Mouse (Mus musculus) stomach, postnatal 0 days (tissue): Measurements from ENCODE around the gene Vmn1r125. TPM values are rescaled to one million over a fixed set of nuclear protein-coding genes. Genes with fewer than 3 reads are reported as not detected.
"Not testable (repeated sequence)": the region's sequence is repeated elsewhere in the genome, so short reads cannot be mapped to it uniquely, and the experiment has no call there.

Experiments used
- ATAC-seq: fragments of 200-750 bp; cut with Nextera tagmentation; 2 replicates; pipeline ENCODE4 v1.8.0; 2017; ENCODE audit not compliant: low FRiP score, low TSS enrichment
- DNase-seq: peaks from one replicate; pipeline ENCODE4 v3.0.0-alpha.2; 2016; ENCODE audit warnings: low spot score
- H3K27ac ChIP-seq: fragments of 300-500 bp; sonication (generic); replicated peaks from 2 replicates; pipeline ENCODE4 v1.5.1; 2014; ENCODE audit warnings: mild to moderate bottlenecking, control low read depth
- H3K27me3 ChIP-seq: fragments of 300-500 bp; sonication (generic); 2 replicates; pipeline ENCODE4 v1.6.1; 2014; ENCODE audit warnings: low read length; ENCODE audit not compliant: control insufficient read depth, insufficient read depth
- H3K36me3 ChIP-seq: fragments of 300-500 bp; sonication (generic); 2 replicates; pipeline ENCODE4 v1.6.1; 2014; ENCODE audit warnings: low read length, mixed read lengths; ENCODE audit not compliant: control insufficient read depth, insufficient read depth
- H3K4me1 ChIP-seq: fragments of 300-500 bp; sonication (generic); replicated peaks from 2 replicates; pipeline ENCODE4 v1.6.1; 2014; ENCODE audit warnings: antibody characterized with exemption; ENCODE audit not compliant: control insufficient read depth, insufficient read depth
- H3K4me2 ChIP-seq: fragments of 300-500 bp; sonication (generic); replicated peaks from 2 replicates; pipeline ENCODE4 v1.6.1; 2014; ENCODE audit warnings: low read depth, mild to moderate bottlenecking, control low read depth, moderate library complexity
- H3K4me3 ChIP-seq: fragments of 300-500 bp; sonication (generic); 2 replicates; pipeline ENCODE4 v1.5.1; 2014; ENCODE audit warnings: low read depth, low read length, control low read depth
- H3K9ac ChIP-seq: fragments of 300-500 bp; sonication (generic); 2 replicates; pipeline ENCODE4 v1.6.1; 2014; ENCODE audit warnings: mild to moderate bottlenecking, low read length, control low read depth, mixed read lengths
- H3K9me3 ChIP-seq: fragments of 300-500 bp; sonication (generic); 2 replicates; pipeline ENCODE4 v1.6.1; 2016; ENCODE audit warnings: low read length; ENCODE audit not compliant: control insufficient read depth
- WGBS: fragments of 180-500 bp; shearing (Covaris S2); extraction: QIAGEN DNeasy Blood & Tissue Kit; methylation state at CpG from one replicate; pipeline ENCODE4 v1.1.7; 2014; 5-methylcytosine and 5-hydroxymethylcytosine counted together
- polyA plus RNA-seq: library from polyadenylated mRNA; unstranded; fragments of >200 nt; fragmentation: Nextera tagmentation; extraction: Ambion mirVana; gene quantifications from 2 replicates; pipeline ENCODE4 v1.2.1, GENCODE M21; 2015

Vmn1r125 gene
- not detected in 2 replicates for polyA plus RNA-seq

DNA sequence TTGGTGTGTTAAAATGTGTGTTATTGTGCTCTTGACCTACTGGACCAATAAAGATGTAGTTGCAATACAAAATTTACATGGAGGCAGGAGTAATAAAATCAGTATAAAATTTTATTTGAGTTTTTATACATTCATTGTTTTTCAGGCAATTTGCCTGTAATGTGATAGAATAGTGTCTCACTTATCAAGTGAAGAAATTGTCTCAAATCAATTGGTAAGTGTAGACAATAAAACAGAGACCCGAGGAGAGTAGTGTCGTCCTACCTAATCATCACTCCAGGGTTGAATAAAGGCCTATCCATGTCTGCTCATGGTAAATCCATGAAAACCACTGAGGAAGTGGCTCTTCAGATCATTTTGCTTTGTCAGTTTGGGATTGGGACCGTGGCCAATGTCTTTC lies at the start of gene Vmn1r125:
Gene Vmn1r125, plus strand, starts transcription at position 301 of the 400 bp plus-strand sequence.
- H3K4me1 ChIP-seq, ATAC-seq, H3K4me2 ChIP-seq, H3K36me3 ChIP-seq, H3K27ac ChIP-seq, H3K9ac ChIP-seq, DNase-seq, H3K27me3 ChIP-seq, H3K9me3 ChIP-seq, H3K4me3 ChIP-seq: not testable (repeated sequence)
- 58% methylated on average over 3 of the region's 3 CpGs for WGBS

DNA sequence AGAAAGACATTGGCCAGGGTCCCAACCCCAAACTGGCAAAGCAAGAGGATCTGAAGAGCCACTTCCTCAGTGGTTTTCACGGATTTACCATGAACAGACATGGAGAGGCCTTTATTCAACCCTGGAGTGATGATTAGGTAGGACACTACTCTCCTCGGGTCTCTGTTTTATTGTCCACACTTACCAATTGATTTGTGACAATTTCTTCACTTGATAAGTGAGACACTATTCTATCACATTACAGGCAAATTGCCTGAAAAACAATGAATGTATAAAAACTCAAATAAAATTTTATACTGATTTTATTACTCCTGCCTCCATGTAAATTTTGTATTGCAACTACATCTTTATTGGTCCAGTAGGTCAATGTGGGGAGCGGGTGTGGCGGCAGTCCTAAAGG lies 11.5 kb upstream of the Vmn1r125 start, which contains the start of gene Vmn1r124:
Gene Vmn1r124, minus strand, starts transcription at position 101 of the 400 bp plus-strand sequence.
- not testable (repeated sequence) for H3K36me3 ChIP-seq, ATAC-seq, H3K27ac ChIP-seq, H3K4me3 ChIP-seq, H3K27me3 ChIP-seq, H3K9ac ChIP-seq, H3K9me3 ChIP-seq, H3K4me2 ChIP-seq, H3K4me1 ChIP-seq, DNase-seq
- 70% methylated on average over 4 of the region's 4 CpGs for WGBS

DNA sequence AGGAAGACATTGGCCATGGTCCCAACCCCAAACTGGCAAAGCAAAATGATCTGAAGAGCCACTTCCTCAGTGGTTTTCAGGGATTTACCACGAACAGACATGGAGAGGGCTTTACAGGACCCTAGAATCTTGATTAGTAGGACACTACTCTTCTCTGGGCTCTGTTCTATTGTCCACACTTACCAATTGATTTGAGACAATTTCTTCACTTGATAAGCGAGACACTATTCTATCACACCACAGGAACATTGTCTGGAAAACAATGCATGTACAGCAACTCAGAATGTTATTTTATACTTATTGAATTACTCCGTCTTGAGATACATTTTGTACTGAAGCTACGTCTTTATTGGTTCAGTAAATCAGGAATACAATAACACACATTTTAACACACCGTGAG lies 29.4 kb downstream of the Vmn1r125 start, which contains the start of gene Vmn1r126:
Gene Vmn1r126, minus strand, starts transcription at position 101 of the 400 bp plus-strand sequence.
- not testable (repeated sequence) for H3K9me3 ChIP-seq, H3K27me3 ChIP-seq, DNase-seq, H3K4me1 ChIP-seq, H3K4me3 ChIP-seq, H3K27ac ChIP-seq, ATAC-seq, H3K4me2 ChIP-seq, H3K9ac ChIP-seq, H3K36me3 ChIP-seq
- WGBS, result no CpG with 5 or more reads among the region's 5 CpGs

DNA sequence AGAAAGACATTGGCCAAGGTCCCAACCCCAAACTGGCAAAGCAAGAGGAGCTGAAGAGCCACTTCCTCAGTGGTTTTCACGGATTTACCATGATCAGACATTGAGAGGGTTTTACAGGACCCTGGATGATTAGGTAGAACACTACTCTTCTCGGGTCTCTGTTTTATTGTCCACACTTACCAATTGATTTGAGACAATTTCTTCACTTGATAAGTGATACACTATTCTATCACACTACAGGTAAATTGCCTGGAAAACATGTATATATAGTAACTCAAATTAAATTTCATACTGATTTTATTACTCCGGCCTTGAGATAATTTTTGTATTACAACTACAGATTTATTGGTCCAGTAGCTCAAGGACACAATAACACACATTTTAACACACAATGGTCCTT lies 47.8 kb downstream of the Vmn1r125 start, which contains the start of gene Vmn1r127:
Gene Vmn1r127, minus strand, starts transcription at position 101 of the 400 bp plus-strand sequence.
- WGBS, result no CpG with 5 or more reads among the region's 3 CpGs
- H3K4me2 ChIP-seq, H3K4me3 ChIP-seq, DNase-seq, H3K27me3 ChIP-seq, H3K4me1 ChIP-seq, H3K36me3 ChIP-seq, ATAC-seq, H3K9ac ChIP-seq, H3K27ac ChIP-seq, H3K9me3 ChIP-seq: not testable (repeated sequence)

Other genes starting within 250 kb of the Vmn1r125 start
- not detected in 2 replicates for gene Vmn1r120, start 218.4 kb upstream of the Vmn1r125 start, polyA plus RNA-seq
- not detected in 2 replicates for gene Vmn1r121, start 173.7 kb upstream of the Vmn1r125 start, polyA plus RNA-seq
- gene Vmn1r122, start 138.1 kb upstream of the Vmn1r125 start, polyA plus RNA-seq, result not detected in 2 replicates
- gene Vmn1r123, start 110.0 kb upstream of the Vmn1r125 start, polyA plus RNA-seq, result not detected in 2 replicates
- gene Gm5157, start 81.8 kb upstream of the Vmn1r125 start, polyA plus RNA-seq, result 0.08 TPM in 1 of 2 replicates, not detected in the other
- gene Vmn1r124, start 11.6 kb upstream of the Vmn1r125 start, polyA plus RNA-seq, result not detected in 2 replicates
- not detected in 2 replicates for gene Vmn1r126, start 29.3 kb downstream of the Vmn1r125 start, polyA plus RNA-seq
- not detected in 2 replicates for gene Vmn1r127, start 47.7 kb downstream of the Vmn1r125 start, polyA plus RNA-seq
- not detected in 2 replicates for gene Vmn1r128, start 77.2 kb downstream of the Vmn1r125 start, polyA plus RNA-seq
- gene Vmn1r129, start 89.1 kb downstream of the Vmn1r125 start, polyA plus RNA-seq, result not detected in 2 replicates
- gene Gm6882, start 160.6 kb downstream of the Vmn1r125 start, polyA plus RNA-seq, result not detected in 2 replicates
- not detected in 2 replicates for gene Vmn1r130, start 239.6 kb downstream of the Vmn1r125 start, polyA plus RNA-seq